Mouse (Mus musculus) neural tube, embryonic 13.5 days (tissue): ENCODE data around the gene Hoxd3. TPM values are rescaled to one million over a fixed set of nuclear protein-coding genes. Genes with fewer than 3 reads are reported as not detected.
A peak's percentile ranks its signal among the peaks of the same experiment; 100 is the strongest.

Experiments
- ATAC-seq: fragments of 200-750 bp; cut with Nextera tagmentation; 2 replicates; pipeline ENCODE4 v1.8.0; 2017; ENCODE audit warnings: low read depth, mild to moderate bottlenecking, moderate TSS enrichment, moderate library complexity
- H3K27ac ChIP-seq: fragments of 300-500 bp; sonication (generic); replicated peaks from 2 replicates; pipeline ENCODE4 v1.5.1; 2015; ENCODE audit warnings: moderate library complexity, mild to moderate bottlenecking, inconsistent platforms
- H3K27me3 ChIP-seq: fragments of 300-500 bp; sonication (generic); 2 replicates; pipeline ENCODE4 v1.6.1; 2015; ENCODE audit warnings: mild to moderate bottlenecking, inconsistent platforms
- H3K36me3 ChIP-seq: fragments of 300-500 bp; sonication (generic); 2 replicates; pipeline ENCODE4 v1.6.1; 2015; ENCODE audit warnings: mild to moderate bottlenecking, inconsistent platforms
- H3K4me1 ChIP-seq: fragments of 300-500 bp; sonication (generic); replicated peaks from 2 replicates; pipeline ENCODE4 v1.6.1; 2015; ENCODE audit warnings: inconsistent platforms
- H3K4me2 ChIP-seq: fragments of 300-500 bp; sonication (generic); 2 replicates; pipeline ENCODE4 v1.6.1; 2015; ENCODE audit warnings: inconsistent platforms, mild to moderate bottlenecking, moderate library complexity
- H3K4me3 ChIP-seq: fragments of 300-500 bp; sonication (generic); 2 replicates; pipeline ENCODE4 v1.5.1; 2015; ENCODE audit warnings: mild to moderate bottlenecking, inconsistent platforms
- H3K9ac ChIP-seq: fragments of 300-500 bp; sonication (generic); 2 replicates; pipeline ENCODE4 v1.6.1; 2015; ENCODE audit warnings: moderate library complexity, mild to moderate bottlenecking, inconsistent platforms
- H3K9me3 ChIP-seq: fragments of 300-500 bp; sonication (generic); 2 replicates; pipeline ENCODE4 v1.6.1; 2016; ENCODE audit warnings: inconsistent platforms
- WGBS: fragments of 180-500 bp; shearing (Covaris S2); methylation state at CpG from one replicate; pipeline ENCODE4 v1.1.7; 2015; 5-methylcytosine and 5-hydroxymethylcytosine counted together
- polyA plus RNA-seq: library from polyadenylated mRNA; unstranded; fragments of >200 nt; fragmentation: Nextera tagmentation; extraction: Ambion mirVana; gene quantifications from 2 replicates; pipeline ENCODE4 v1.2.1, GENCODE M21; 2015

Hoxd3 gene
- polyA plus RNA-seq, 1 experiment from 2014 or later, result 24.2 TPM

DNA sequence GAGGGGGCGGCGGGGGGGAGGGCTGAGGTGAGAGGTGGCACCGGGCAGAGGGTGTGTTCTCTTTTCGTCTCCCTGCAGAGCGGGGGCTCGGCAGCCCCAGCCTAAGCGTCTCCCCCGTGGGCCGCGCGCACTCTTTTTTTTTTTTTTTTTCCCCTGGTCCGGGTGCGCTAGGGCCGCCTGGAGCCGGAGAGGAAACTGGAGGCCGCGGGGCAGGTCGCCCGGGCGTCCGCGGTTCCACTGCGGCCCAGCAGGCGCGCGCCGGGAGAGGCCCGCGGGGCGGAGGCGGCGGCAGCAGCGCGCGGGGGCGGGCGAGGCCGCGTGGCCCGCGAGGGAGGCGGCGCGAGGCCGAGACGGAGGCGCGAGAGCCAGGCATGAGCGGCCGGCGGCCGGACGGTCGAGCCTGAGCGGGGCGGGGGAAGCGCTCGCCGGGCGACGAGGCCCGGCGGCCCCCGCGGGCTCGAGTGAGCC lies 6.7 kb upstream of the Hoxd3 start:
- peak overlapping the region; percentile 100 for H3K9ac ChIP-seq
- peaks cover 17% of the 10 kb centered on the region for H3K27me3 ChIP-seq
- H3K4me3 ChIP-seq, result peak overlapping the region; percentile 81
- H3K9me3 ChIP-seq, result no peaks in the 10 kb centered on the region
- peak; percentile 38 for ATAC-seq
- H3K36me3 ChIP-seq, result no peaks in the 10 kb centered on the region
- peak overlapping the region; percentile 100 for H3K27ac ChIP-seq
- WGBS, result 2% methylated on average over 21 of the region's 66 CpGs
- peaks cover 65% of the 10 kb centered on the region for H3K4me1 ChIP-seq
- peak overlapping the region; percentile 69 for H3K4me2 ChIP-seq

DNA sequence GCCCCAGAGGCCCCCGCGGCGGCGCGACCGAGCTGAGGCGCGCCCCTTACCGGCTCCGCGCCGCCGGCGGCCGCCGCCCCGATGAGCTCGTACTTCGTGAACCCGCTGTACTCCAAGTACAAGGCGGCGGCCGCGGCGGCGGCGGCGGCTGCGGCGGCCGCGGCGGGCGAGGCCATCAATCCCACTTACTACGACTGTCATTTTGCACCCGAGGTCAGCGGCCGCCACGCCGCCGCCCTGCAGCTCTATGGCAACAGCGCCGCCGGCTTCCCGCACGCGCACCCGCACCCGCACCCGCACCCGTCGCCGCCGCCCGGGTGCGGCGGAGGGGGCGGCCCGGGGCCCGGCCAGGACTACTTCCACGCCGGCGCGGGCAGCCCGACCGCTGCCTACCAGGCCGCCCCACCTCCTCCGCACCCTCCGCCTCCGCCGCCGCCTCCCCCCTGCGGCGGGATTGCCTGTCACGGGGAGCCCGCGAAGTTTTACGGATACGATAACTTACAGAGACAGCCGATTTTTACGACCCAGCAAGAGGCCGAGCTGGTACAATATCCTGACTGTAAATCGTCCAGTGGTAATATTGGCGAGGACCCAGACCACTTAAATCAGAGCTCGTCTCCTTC lies 6.1 kb upstream of the Hoxd3 start:
- peak overlapping the region; percentile 81 for H3K4me3 ChIP-seq
- H3K27me3 ChIP-seq, result peaks cover 12% of the 10 kb centered on the region
- H3K9ac ChIP-seq, result peak overlapping the region; percentile 100
- H3K9me3 ChIP-seq, result no peaks in the 10 kb centered on the region
- peak; percentile 60 for ATAC-seq
- H3K4me2 ChIP-seq, result peak overlapping the region; percentile 69
- no peaks in the 10 kb centered on the region for H3K36me3 ChIP-seq
- H3K27ac ChIP-seq, result peak overlapping the region; percentile 100
- H3K4me1 ChIP-seq, result peaks cover 65% of the 10 kb centered on the region
- under 1% methylated on average over 60 of the region's 85 CpGs for WGBS

DNA sequence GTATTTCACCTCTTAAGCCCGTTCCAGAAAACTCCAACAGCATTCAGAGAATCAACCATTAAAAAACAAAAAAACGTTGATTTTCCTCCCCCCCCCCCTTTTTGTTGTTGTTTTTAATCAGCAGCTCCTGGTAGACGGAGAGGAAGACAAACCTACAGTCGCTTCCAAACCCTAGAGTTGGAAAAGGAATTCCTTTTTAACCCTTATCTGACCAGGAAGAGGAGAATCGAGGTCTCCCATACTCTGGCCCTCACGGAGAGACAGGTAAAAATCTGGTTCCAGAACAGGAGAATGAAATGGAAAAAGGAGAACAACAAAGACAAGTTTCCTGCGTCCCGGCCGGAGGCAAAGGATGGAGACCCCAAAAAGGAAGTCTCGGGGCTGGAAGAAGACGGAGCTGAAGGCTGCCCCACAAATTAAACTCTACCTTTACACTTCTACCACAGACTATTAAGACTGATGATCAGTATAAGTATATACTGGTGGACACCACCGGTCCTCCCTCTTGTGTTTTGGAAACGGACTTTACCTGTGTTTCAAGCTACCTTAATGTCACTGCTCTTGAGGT lies 5.2 kb upstream of the Hoxd3 start:
- Histone ChIP-seq H3K9me3 (no peaks in the 10 kb centered on the region), H3K4me3 (peak overlapping the region; percentile 81), H3K4me1 (peaks cover 61% of the 10 kb centered on the region), H3K27ac (peak overlapping the region; percentile 100), H3K36me3 (no peaks in the 10 kb centered on the region), H3K27me3 (peaks cover 3% of the 10 kb centered on the region), H3K4me2 (peak overlapping the region; percentile 69), H3K9ac (peak overlapping the region; percentile 100)
- WGBS, result 1% methylated on average over 13 of the region's 13 CpGs
- no peak for ATAC-seq

DNA sequence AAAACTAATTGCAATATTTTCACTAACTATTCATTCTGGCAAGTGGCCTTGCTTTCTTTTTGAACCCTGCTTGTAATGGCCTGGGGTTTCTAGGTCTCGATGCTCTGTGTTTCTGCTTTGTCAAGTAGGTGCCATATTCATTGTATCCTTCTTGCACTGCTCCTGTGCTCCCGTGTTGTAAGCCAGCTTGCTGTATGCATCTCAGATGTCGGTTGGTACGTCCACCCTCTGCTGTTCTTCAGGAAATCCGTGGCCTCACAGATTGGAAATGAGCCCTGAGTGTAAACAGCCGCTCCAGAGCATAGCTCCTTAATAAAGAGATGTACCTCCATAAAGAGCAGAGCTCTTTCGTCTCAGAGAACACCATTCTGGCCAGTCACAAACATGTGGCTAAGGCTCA lies 4.1 kb upstream of the Hoxd3 start:
- ATAC-seq, result no peak
- H3K4me1 ChIP-seq, result peaks cover 59% of the 10 kb centered on the region
- no peaks in the 10 kb centered on the region for H3K36me3 ChIP-seq
- H3K27ac ChIP-seq, result peak overlapping the region; percentile 83
- H3K4me3 ChIP-seq, result peak overlapping the region; percentile 81
- peak overlapping the region; percentile 100 for H3K9ac ChIP-seq
- 9% methylated on average over 7 of the region's 7 CpGs for WGBS
- no peaks in the 10 kb centered on the region; the same call in 1 of the 2 replicates for H3K27me3 ChIP-seq
- peak overlapping the region; percentile 69 for H3K4me2 ChIP-seq
- H3K9me3 ChIP-seq, result no peaks in the 10 kb centered on the region

DNA sequence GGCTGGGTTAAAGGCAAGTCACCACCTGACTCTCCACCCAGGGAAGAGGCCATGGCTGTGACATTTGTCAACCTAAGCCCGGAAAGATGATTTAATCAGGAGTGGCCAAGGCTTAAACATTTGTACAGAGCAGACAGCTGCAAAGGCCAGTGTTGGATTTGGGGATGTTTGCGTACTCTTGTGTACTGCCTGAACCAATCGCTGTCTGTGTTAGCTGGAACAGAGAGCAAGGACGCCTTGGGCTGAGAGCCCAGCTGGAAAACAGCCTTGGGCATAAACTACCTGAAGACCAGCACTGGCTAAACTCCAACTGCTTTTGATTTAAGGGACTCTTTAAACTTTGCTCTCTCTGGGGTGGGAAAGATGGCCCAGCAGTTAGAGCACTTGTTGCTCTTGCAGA lies 3.1 kb upstream of the Hoxd3 start:
- ATAC-seq, result no peak
- Histone ChIP-seq H3K9ac (peak overlapping the region; percentile 100), H3K27ac (peak overlapping the region; percentile 100), H3K4me1 (peaks cover 53% of the 10 kb centered on the region), H3K9me3 (no peaks in the 10 kb centered on the region), H3K36me3 (no peaks in the 10 kb centered on the region), H3K4me2 (peak overlapping the region; percentile 69), H3K4me3 (peak overlapping the region; percentile 81), H3K27me3 (no peaks in the 10 kb centered on the region)
- 13% methylated on average over 4 of the region's 4 CpGs for WGBS

DNA sequence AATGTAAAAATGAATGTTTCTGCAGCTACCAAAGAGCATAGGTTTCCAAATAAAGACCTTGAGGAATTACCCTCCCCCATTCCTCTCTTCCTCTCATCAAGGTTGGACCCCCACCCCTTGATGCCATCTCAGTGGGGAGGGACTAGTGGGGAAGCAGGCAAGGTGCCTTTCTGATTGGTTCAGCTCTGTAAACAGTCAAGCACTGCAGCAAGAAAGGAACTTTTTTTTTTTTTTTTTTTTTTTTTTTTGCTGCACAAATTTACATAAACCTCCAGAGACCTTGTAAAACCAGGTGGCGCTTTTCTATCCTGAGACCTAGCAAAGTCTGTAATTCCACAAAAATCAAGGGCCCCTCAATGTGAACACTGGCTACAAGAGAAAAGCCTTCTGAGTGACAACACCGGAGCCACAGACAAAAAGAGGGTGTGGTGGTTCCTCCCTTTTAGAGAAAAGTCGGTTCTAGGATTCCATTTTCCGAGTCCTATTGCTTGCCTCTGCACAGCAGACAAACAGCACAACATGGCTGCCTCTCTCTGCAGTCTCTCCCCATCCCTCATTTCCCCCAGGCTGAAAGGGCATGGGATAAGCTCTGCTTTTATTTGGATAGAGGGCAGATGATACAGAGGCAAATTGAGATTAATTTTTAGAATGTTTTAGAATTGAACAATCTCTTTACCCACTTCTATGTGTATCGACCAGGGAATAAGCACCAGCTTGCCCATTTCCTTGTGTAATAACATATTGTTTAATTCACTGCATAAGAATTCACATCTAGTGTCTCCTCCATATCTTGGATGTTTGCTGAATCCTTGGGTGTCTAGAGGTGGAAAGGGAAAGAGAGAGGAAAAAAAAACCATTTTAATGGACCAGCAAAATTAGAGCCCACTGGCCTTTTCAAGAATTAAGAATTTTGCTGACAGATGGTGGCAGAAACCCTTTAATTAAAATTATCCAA lies 2.0 kb upstream of the Hoxd3 start:
- no peak for ATAC-seq
- Histone ChIP-seq H3K4me1 (peaks cover 46% of the 10 kb centered on the region), H3K27me3 (no peaks in the 10 kb centered on the region), H3K9me3 (no peaks in the 10 kb centered on the region), H3K4me3 (peak overlapping the region; percentile 99), H3K27ac (peak overlapping the region; percentile 100), H3K4me2 (peak overlapping the region; percentile 69), H3K36me3 (no peaks in the 10 kb centered on the region), H3K9ac (peak overlapping the region; percentile 100)
- WGBS, result 3% methylated on average over 5 of the region's 5 CpGs

DNA sequence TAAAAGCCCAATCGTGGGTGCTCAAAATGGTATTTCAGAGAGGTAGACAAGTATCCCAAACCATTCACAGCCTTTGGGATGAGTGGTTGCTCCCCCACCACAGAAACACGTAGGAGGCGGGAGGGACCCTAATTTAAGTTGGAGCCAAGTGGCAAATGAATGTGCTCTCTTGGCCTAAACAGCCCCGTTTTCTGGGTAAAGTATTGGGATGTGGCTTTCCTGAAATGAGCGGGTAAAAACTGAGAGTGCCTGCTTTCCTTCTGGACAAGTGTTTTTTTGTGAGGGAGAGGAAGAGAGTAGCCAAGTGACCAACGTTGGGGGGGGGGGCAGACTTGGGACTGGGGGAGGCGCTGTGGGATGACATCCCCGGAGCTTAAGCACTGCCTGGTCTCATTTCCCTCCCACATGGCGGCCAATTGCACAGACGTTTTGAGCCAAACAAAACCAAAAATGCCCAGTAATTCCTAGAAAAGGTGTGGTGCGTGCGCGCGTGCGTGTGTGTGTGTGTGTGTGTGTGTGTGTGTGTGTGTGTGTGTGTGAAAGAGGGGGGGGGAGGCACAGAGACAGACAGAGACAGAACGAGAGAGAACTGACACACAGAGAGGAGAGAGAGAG lies 691 bp upstream of the Hoxd3 start:
- Histone ChIP-seq H3K4me1 (peaks cover 58% of the 10 kb centered on the region), H3K27me3 (no peaks in the 10 kb centered on the region), H3K27ac (peak overlapping the region; percentile 100), H3K9me3 (no peaks in the 10 kb centered on the region), H3K4me2 (peak overlapping the region; percentile 69), H3K4me3 (peak overlapping the region; percentile 99), H3K9ac (peak overlapping the region; percentile 100), H3K36me3 (no peaks in the 10 kb centered on the region)
- ATAC-seq, result no peak
- 1% methylated on average over 16 of the region's 16 CpGs for WGBS

DNA sequence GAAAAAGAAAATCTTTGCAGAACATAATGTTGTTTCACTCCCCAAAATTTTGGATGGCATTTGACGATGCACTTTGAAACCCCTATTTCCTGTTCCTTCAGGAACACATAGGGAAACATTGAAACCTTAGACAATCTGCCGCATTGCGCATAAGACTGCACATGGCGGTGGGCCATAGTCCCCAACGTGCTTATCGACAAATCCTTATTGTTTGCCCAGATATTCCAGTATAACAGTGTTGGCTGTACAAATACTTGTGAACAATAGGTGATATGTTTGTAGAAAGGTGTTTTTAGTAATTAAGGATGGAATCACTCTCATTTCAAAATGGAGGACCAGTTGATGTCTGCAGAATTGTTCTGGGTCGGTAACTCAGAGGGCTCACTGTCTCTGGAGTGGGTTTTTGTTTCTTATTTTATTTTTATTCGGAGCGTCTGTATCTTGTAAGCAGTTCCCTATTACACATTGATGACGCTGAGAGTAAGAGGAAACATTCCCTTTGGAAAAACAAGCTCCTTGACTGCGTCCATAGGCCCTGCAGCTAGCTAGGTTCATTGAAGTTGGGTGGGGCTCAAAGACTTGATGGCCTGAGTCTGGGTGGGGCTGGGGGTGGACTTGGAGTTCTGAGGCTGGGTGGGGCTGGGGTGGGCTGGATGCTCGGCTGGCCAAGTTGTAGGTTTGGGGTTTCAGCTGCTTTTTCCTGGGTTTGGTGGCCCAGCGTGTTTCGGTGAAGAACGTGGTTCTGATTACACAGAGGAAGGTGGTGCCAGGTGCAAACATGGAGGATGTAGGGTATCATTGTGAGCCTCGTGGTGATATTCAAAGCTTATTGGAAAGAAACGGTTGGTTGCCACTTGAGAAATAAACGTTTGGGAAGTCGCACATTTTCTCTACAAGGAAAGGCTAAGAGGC lies 1.8 kb downstream of the Hoxd3 start:
- no peaks in the 10 kb centered on the region for H3K27me3 ChIP-seq

DNA sequence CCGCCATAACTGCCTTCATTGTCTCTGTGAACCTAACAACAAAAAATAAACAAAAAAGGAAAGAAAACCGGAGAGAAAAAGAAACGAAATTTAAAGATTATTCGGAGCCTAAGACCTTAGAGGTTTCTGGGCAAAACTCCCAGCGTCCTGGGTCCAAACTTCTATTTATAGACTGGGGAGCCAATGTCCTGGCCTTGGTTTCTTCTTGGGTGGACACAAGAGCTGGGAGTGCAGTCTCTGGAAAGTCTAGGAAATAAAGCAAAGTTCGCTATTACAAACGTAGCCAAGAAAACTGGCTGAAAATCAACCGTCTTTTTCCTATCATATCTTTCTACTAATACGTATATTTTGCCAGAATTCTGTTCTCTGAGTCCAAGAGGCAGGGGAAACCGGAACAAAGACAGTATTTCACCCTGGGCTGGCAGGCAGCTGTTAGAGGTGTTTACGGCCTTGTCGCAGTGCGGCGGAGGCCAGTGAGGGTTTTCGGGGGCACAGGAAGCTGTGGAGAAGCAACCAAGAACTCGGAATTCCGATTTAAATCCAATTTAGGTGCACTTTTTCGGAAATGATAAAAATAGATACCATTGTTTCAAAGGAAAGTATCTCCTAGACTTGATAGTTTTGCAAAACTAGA lies 2.5 kb downstream of the Hoxd3 start:
- peak overlapping the region; percentile 99 for H3K4me3 ChIP-seq
- peak overlapping the region; percentile 100 for H3K9ac ChIP-seq
- ATAC-seq, result no peak
- H3K4me2 ChIP-seq, result peak overlapping the region; percentile 69
- H3K4me1 ChIP-seq, result peaks cover 64% of the 10 kb centered on the region
- H3K27me3 ChIP-seq, result no peaks in the 10 kb centered on the region
- no peaks in the 10 kb centered on the region for H3K36me3 ChIP-seq
- no peaks in the 10 kb centered on the region for H3K9me3 ChIP-seq
- WGBS, result 2% methylated on average over 18 of the region's 18 CpGs
- peak overlapping the region; percentile 100 for H3K27ac ChIP-seq

More for the DNA sequence above, 1.8 kb downstream of the Hoxd3 start:
- Histone ChIP-seq H3K4me2 (peak overlapping the region; percentile 69), H3K9ac (peak overlapping the region; percentile 100), H3K9me3 (no peaks in the 10 kb centered on the region), H3K36me3 (no peaks in the 10 kb centered on the region), H3K4me1 (peaks cover 64% of the 10 kb centered on the region), H3K27ac (peak overlapping the region; percentile 100), H3K4me3 (peak overlapping the region; percentile 99)
- 4% methylated on average over 19 of the region's 19 CpGs for whole genome bisulfite sequencing
- no peak for ATAC-seq

DNA sequence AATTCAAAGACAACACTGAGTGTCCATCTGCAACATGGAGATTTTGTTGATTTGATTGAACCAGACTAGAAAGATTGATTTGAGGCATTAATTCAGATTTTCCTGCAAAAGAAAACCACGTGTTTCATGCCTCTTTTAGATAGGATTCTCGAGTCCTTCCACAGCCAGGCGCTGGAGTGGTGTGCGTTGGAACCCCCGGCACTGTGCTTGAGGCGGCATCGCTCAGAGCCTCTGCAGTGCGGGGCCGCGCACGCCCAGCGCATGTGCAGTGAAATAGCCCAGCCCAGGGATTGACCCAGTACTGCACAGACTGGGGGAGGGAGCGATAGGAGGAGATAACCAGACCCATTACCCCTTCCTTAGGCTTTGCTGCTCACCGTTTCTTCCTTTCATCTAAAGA lies 3.2 kb downstream of the Hoxd3 start:
- H3K9ac ChIP-seq, result peak overlapping the region; percentile 100
- ATAC-seq, result peak; percentile 83
- H3K4me3 ChIP-seq, result peak overlapping the region; percentile 99
- under 1% methylated on average over 14 of the region's 14 CpGs for WGBS
- H3K27ac ChIP-seq, result peak overlapping the region; percentile 100
- peak overlapping the region; percentile 69 for H3K4me2 ChIP-seq
- H3K9me3 ChIP-seq, result no peaks in the 10 kb centered on the region
- no peaks in the 10 kb centered on the region for H3K36me3 ChIP-seq
- no peaks in the 10 kb centered on the region for H3K27me3 ChIP-seq
- peaks cover 64% of the 10 kb centered on the region for H3K4me1 ChIP-seq
